Mouse (Mus musculus): ENCODE measurements around the gene Tacc2.

Gene Tacc2

GRCm38 (mm10) chr7:130732908-130733307, 155.7 kb downstream of the Tacc2 start:
- peak; percentile 11 for DNase-seq

GRCm38 (mm10) chr7:130733423-130733822, 156.2 kb downstream of the Tacc2 start:
- DNase-seq: no peak

GRCm38 (mm10) chr7:130734195-130734787, 157.1 kb downstream of the Tacc2 start:
- no peak for DNase-seq

GRCm38 (mm10) chr7:130741099-130741498, 163.9 kb downstream of the Tacc2 start:
- DNase-seq: no peak

GRCm38 (mm10) chr7:130743239-130744025, 166.2 kb downstream of the Tacc2 start:
- no peak for DNase-seq

- DNase-seq: no peak
Measured at GRCm38 (mm10) chr7:130749165-130749564, 171.9 kb downstream of the Tacc2 start.

- DNase-seq: no peak
Measured at GRCm38 (mm10) chr7:130750752-130751490, 173.7 kb downstream of the Tacc2 start.

GRCm38 (mm10) chr7:130751678-130752077, 174.4 kb downstream of the Tacc2 start:
- no peak for DNase-seq

GRCm38 (mm10) chr7:130754790-130755189, 177.6 kb downstream of the Tacc2 start:
- no peak for DNase-seq

- DNase-seq: no peak
Measured at GRCm38 (mm10) chr7:130756343-130756835, 179.2 kb downstream of the Tacc2 start.

- no peak for DNase-seq
Measured at GRCm38 (mm10) chr7:130757326-130757865, 180.2 kb downstream of the Tacc2 start.

- DNase-seq: peak; percentile 76
Measured at GRCm38 (mm10) chr7:130762071-130762897, 185.0 kb downstream of the Tacc2 start.

GRCm38 (mm10) chr7:130764160-130764559, 186.9 kb downstream of the Tacc2 start:
- DNase-seq: no peak

- no peak for DNase-seq
Measured at GRCm38 (mm10) chr7:130766411-130767170, 189.4 kb downstream of the Tacc2 start.

GRCm38 (mm10) chr7:130768151-130768550, 190.9 kb downstream of the Tacc2 start:
- DNase-seq: no peak

- DNase-seq: peak; percentile 75
Measured at GRCm38 (mm10) chr7:130770707-130771106, 193.5 kb downstream of the Tacc2 start.

GRCm38 (mm10) chr7:130773171-130773830, 196.1 kb downstream of the Tacc2 start:
- DNase-seq: no peak

GRCm38 (mm10) chr7:130773914-130774630, 196.8 kb downstream of the Tacc2 start, which contains the start of gene Btbd16:
Gene Btbd16, plus strand, starts transcription at chr7:130774069.
- DNase-seq: no peak

- DNase-seq: no peak
Measured at GRCm38 (mm10) chr7:130780866-130781419, 203.7 kb downstream of the Tacc2 start.

Measured in right cerebral cortex, adult 18-20 months (tissue).